7 mouse cellular contexts compared by ENCODE assay signal in genomic region chr6:72319019-72319418, GRCm38 (mm10). TPM values are rescaled to one million over a fixed set of nuclear protein-coding genes. Genes with fewer than 3 reads are reported as not detected.
A peak's percentile ranks its signal among the peaks of the same experiment; 100 is the strongest.
DNase-seq lines count a peak whose midpoint lies in the region; ATAC-seq lines count a peak whose summit lies in the region.

No protein-coding gene starts in this region.

- no peak overlapping the region for H3K9ac ChIP-seq in limb, embryonic 11.5 days (ENCODE audit: low read length)

- H3K4me1 ChIP-seq in limb, embryonic 11.5 days (ENCODE audit: control insufficient read depth, insufficient read depth, low read length), result no peaks in the 10 kb centered on the region
- H3K4me1 ChIP-seq in limb, embryonic 10.5 days, result no peaks in the 10 kb centered on the region

- H3K4me2 ChIP-seq in limb, embryonic 11.5 days (ENCODE audit: low read depth, severe bottlenecking), result no peak overlapping the region

- no peaks in the 10 kb centered on the region for H3K9me3 ChIP-seq in limb, embryonic 11.5 days (ENCODE audit: control insufficient read depth, low read length)
- no peaks in the 10 kb centered on the region for H3K9me3 ChIP-seq in limb, embryonic 10.5 days (replicated peaks)

- ATAC-seq in limb, embryonic 11.5 days (ENCODE audit: insufficient number of reproducible peaks, low FRiP score, low TSS enrichment, low read depth), result no peak
- ATAC-seq in common myeloid progenitor, adult 5-6 weeks (replicated peaks; ENCODE audit: low read depth, poor library complexity, severe bottlenecking), result peak; percentile 56

- H3K36me3 ChIP-seq in limb, embryonic 11.5 days (ENCODE audit: control insufficient read depth, insufficient read depth, low read length), result peaks cover 16% of the 10 kb centered on the region
- peaks cover 95% of the 10 kb centered on the region for H3K36me3 ChIP-seq in limb, embryonic 10.5 days

- 89% methylated on average over 11 of the region's 11 CpGs for WGBS in limb, embryonic 11.5 days
- WGBS in limb, embryonic 10.5 days, result 91% methylated on average over 11 of the region's 11 CpGs

- no peak overlapping the region for H3K27ac ChIP-seq in limb, embryonic 11.5 days (replicated peaks; ENCODE audit: low read depth, low read length)
- no peak overlapping the region for H3K27ac ChIP-seq in limb, embryonic 10.5 days

- H3K27me3 ChIP-seq in limb, embryonic 11.5 days (ENCODE audit: control insufficient read depth, insufficient read depth, low read length), result no peaks in the 10 kb centered on the region
- no peaks in the 10 kb centered on the region for H3K27me3 ChIP-seq in limb, embryonic 10.5 days (ENCODE audit: low read depth, poor library complexity, severe bottlenecking)

- peak; percentile 48 for DNase-seq in limb, embryonic 11.5 days (ENCODE audit: low spot score)
- no peak for DNase-seq in limb, embryonic 10.5 days (ENCODE audit: low spot score)
- DNase-seq in MN1 (ENCODE audit: low spot score), result peak; percentile 59
- DNase-seq in kidney, postnatal 36 days, result peak; percentile 43 to 78
- peak; percentile 77 for DNase-seq in lung, postnatal 10 days
- no peak for DNase-seq in cerebellum, adult 9-10 months

- no peak overlapping the region for H3K4me3 ChIP-seq in limb, embryonic 11.5 days (ENCODE audit: low read depth, low read length)
- H3K4me3 ChIP-seq in limb, embryonic 10.5 days, result no peak overlapping the region

RNA-seq across cellular contexts. Expression of gene Sftpb, which starts 14.6 kb away (rescaled TPM):
- not detected in 2 replicates for polyA plus RNA-seq in limb, embryonic 11.5 days (2014; fragmentation: Nextera tagmentation; extraction: Ambion mirVana)
- not detected in 2 replicates for polyA plus RNA-seq in limb, embryonic 10.5 days (2016; fragmentation: Nextera tagmentation; extraction: Ambion mirVana)
- total RNA-seq in common myeloid progenitor, adult 5-6 weeks (2017), result not detected in 2 replicates

RNA-seq across cellular contexts. Expression of gene Usp39, which starts 26.0 kb away (rescaled TPM):
- 98.7 and 101 TPM in 2 replicates for polyA plus RNA-seq in limb, embryonic 11.5 days (2014; fragmentation: Nextera tagmentation; extraction: Ambion mirVana)
- polyA plus RNA-seq in limb, embryonic 10.5 days (2016; fragmentation: Nextera tagmentation; extraction: Ambion mirVana), result 78.1 and 88.8 TPM in 2 replicates
- total RNA-seq in common myeloid progenitor, adult 5-6 weeks (2017), result 122 and 147 TPM in 2 replicates

RNA-seq across cellular contexts. Expression of gene 0610030E20Rik, which starts 28.1 kb away (rescaled TPM):
- 20.2 and 20.6 TPM in 2 replicates for polyA plus RNA-seq in limb, embryonic 11.5 days (2014; fragmentation: Nextera tagmentation; extraction: Ambion mirVana)
- 24.3 and 27.3 TPM in 2 replicates for polyA plus RNA-seq in limb, embryonic 10.5 days (2016; fragmentation: Nextera tagmentation; extraction: Ambion mirVana)
- 25.2 and 25.8 TPM in 2 replicates for total RNA-seq in common myeloid progenitor, adult 5-6 weeks (2017)

RNA-seq across cellular contexts. Expression of gene Tmem150a, which starts 36.2 kb away (rescaled TPM):
- polyA plus RNA-seq in limb, embryonic 11.5 days (2014; fragmentation: Nextera tagmentation; extraction: Ambion mirVana), result 10.7 and 10.8 TPM in 2 replicates
- polyA plus RNA-seq in limb, embryonic 10.5 days (2016; fragmentation: Nextera tagmentation; extraction: Ambion mirVana), result 9.9 and 10.3 TPM in 2 replicates
- total RNA-seq in common myeloid progenitor, adult 5-6 weeks (2017), result 1.2 TPM in 1 of 2 replicates, not detected in the other

RNA-seq across cellular contexts. Expression of gene Rnf181, which starts 47.7 kb away (rescaled TPM):
- polyA plus RNA-seq in limb, embryonic 11.5 days (2014; fragmentation: Nextera tagmentation; extraction: Ambion mirVana), result 92.1 and 96.0 TPM in 2 replicates
- 109 TPM in 2 replicates for polyA plus RNA-seq in limb, embryonic 10.5 days (2016; fragmentation: Nextera tagmentation; extraction: Ambion mirVana)
- 30.2 and 44.7 TPM in 2 replicates for total RNA-seq in common myeloid progenitor, adult 5-6 weeks (2017)

Comparison
In these comparisons a context has a peak if more than half of its experiments do, and no peak if none do; other contexts are left out.
1. DNase-seq: peak in limb, embryonic 11.5 days (single experiment), MN1 (single experiment), kidney, postnatal 36 days (2 of 2) and lung, postnatal 10 days (single experiment); none in limb, embryonic 10.5 days (single experiment) and cerebellum, adult 9-10 months (single experiment).